Mouse (Mus musculus) E14TG2a.4 (cell line): ENCODE results near the gene Crebzf.

Experiments used
- H3K27me3 ChIP-seq: 2 replicates; pipeline ENCODE4 v1.6.1; 2014; ENCODE audit warnings: low read length, control low read depth; ENCODE audit not compliant: insufficient read depth
- H3K36me3 ChIP-seq: 2 replicates; pipeline ENCODE4 v1.6.1; 2014; ENCODE audit warnings: low read length, control low read depth; ENCODE audit not compliant: insufficient read depth
- H3K4me1 ChIP-seq: replicated peaks from 2 replicates; pipeline ENCODE4 v1.6.1; 2014; ENCODE audit warnings: low read depth, low read length, control low read depth
- H3K4me3 ChIP-seq: replicated peaks from 2 replicates; pipeline ENCODE4 v1.5.1; 2014; ENCODE audit warnings: mild to moderate bottlenecking, low read length
- H3K9me3 ChIP-seq: 2 replicates; pipeline ENCODE4 v1.6.1; 2014; ENCODE audit warnings: low read length, control low read depth
- CTCF ChIP-seq: conservative IDR thresholded peaks from 2 replicates; pipeline ENCODE4 v1.5.1; 2014; ENCODE audit warnings: low read length
- NANOG ChIP-seq: IDR thresholded peaks from 2 replicates; pipeline ENCODE4 v1.6.1; 2014; ENCODE audit warnings: borderline replicate concordance, low read length, mixed read lengths
- POU5F1 ChIP-seq: IDR thresholded peaks from 2 replicates; pipeline ENCODE4 v1.6.1; 2014; ENCODE audit warnings: low read length, borderline replicate concordance

Gene Crebzf

GRCm38 (mm10) chr7:90442518-90443080 lies at the start of gene Crebzf:
Gene Crebzf (plus strand): TSS chr7:90442729.
- Histone ChIP-seq H3K4me3 (peak within 1 kb of the TSS; percentile 95), H3K27me3 (no peaks in the 10 kb centered on the region), H3K4me1 (peaks cover 21% of the 10 kb centered on the region), H3K36me3 (peaks cover 26% of the 10 kb centered on the region), H3K9me3 (no peaks in the 10 kb centered on the region)
- TF ChIP-seq CTCF (no peak), POU5F1 (no peak), NANOG (no peak)

GRCm38 (mm10) chr7:90395073-90395472 lies 47.5 kb upstream of the Crebzf start:
- H3K9me3 ChIP-seq: no peaks in the 10 kb centered on the region
- no peaks in the 10 kb centered on the region for H3K36me3 ChIP-seq
- H3K4me1 ChIP-seq: no peaks in the 10 kb centered on the region
- TF ChIP-seq NANOG (no peak), CTCF (no peak), POU5F1 (no peak)
- no peaks in the 10 kb centered on the region for H3K27me3 ChIP-seq
- H3K4me3 ChIP-seq: no peak overlapping the region

- Histone ChIP-seq H3K4me1 (no peaks in the 10 kb centered on the region), H3K4me3 (no peak overlapping the region), H3K36me3 (no peaks in the 10 kb centered on the region), H3K27me3 (no peaks in the 10 kb centered on the region), H3K9me3 (no peaks in the 10 kb centered on the region)
- TF ChIP-seq POU5F1: no peak
- no peak for TF ChIP-seq CTCF
- no peak for TF ChIP-seq NANOG
These were observed 46.6 kb upstream of the Crebzf start for GRCm38 (mm10) chr7:90395928-90396327.

GRCm38 (mm10) chr7:90409934-90410333 lies 32.6 kb upstream of the Crebzf start:
- Histone ChIP-seq H3K9me3 (peaks cover 9% of the 10 kb centered on the region), H3K4me1 (peaks cover 4% of the 10 kb centered on the region; the same call in 1 of the 2 replicates), H3K36me3 (no peaks in the 10 kb centered on the region), H3K27me3 (no peaks in the 10 kb centered on the region), H3K4me3 (no peak overlapping the region)
- peak; percentile 95 for TF ChIP-seq CTCF
- TF ChIP-seq NANOG: no peak
- TF ChIP-seq POU5F1: no peak

GRCm38 (mm10) chr7:90426020-90427001 lies 16.2 kb upstream of the Crebzf start, which contains the start of gene Ccdc89:
Gene Ccdc89 (plus strand): TSS chr7:90426577.
- no peaks in the 10 kb centered on the region for H3K36me3 ChIP-seq
- H3K9me3 ChIP-seq: no peaks in the 10 kb centered on the region
- peaks cover 26% of the 10 kb centered on the region for H3K4me1 ChIP-seq
- no peaks in the 10 kb centered on the region for H3K27me3 ChIP-seq
- TF ChIP-seq NANOG: no peak
- no peak for TF ChIP-seq POU5F1
- no peak for TF ChIP-seq CTCF
- peak within 1 kb of the TSS; percentile 73 for H3K4me3 ChIP-seq

- Histone ChIP-seq H3K9me3 (no peaks in the 10 kb centered on the region), H3K36me3 (no peaks in the 10 kb centered on the region), H3K4me3 (peak overlapping the region; percentile 73), H3K4me1 (peaks cover 22% of the 10 kb centered on the region), H3K27me3 (no peaks in the 10 kb centered on the region)
- no peak for TF ChIP-seq NANOG
- no peak for TF ChIP-seq POU5F1
- no peak for TF ChIP-seq CTCF
These were observed 15.5 kb upstream of the Crebzf start for GRCm38 (mm10) chr7:90427006-90427405.

- no peak overlapping the region for H3K4me3 ChIP-seq
- TF ChIP-seq POU5F1 (no peak), NANOG (no peak), CTCF (no peak)
- H3K36me3 ChIP-seq: no peaks in the 10 kb centered on the region
- no peaks in the 10 kb centered on the region for H3K9me3 ChIP-seq
- no peaks in the 10 kb centered on the region for H3K27me3 ChIP-seq
- H3K4me1 ChIP-seq: peaks cover 8% of the 10 kb centered on the region
These were observed 10.3 kb upstream of the Crebzf start for GRCm38 (mm10) chr7:90432221-90432620.

GRCm38 (mm10) chr7:90440044-90440443 lies 2.5 kb upstream of the Crebzf start:
- no peaks in the 10 kb centered on the region for H3K27me3 ChIP-seq
- no peaks in the 10 kb centered on the region for H3K9me3 ChIP-seq
- H3K4me1 ChIP-seq: peaks cover 5% of the 10 kb centered on the region; the same call in 1 of the 2 replicates
- H3K4me3 ChIP-seq: no peak overlapping the region
- H3K36me3 ChIP-seq: peaks cover 10% of the 10 kb centered on the region
- no peak for TF ChIP-seq CTCF
- TF ChIP-seq NANOG: no peak
- TF ChIP-seq POU5F1: no peak

GRCm38 (mm10) chr7:90442070-90442469 lies 459 bp upstream of the Crebzf start:
- Histone ChIP-seq H3K9me3 (no peaks in the 10 kb centered on the region), H3K36me3 (peaks cover 21% of the 10 kb centered on the region), H3K4me1 (peaks cover 15% of the 10 kb centered on the region), H3K27me3 (no peaks in the 10 kb centered on the region), H3K4me3 (peak overlapping the region; percentile 95)
- TF ChIP-seq CTCF (no peak), POU5F1 (no peak), NANOG (no peak)
